Mouse (Mus musculus): ENCODE results near the gene Sema3a. TPM values are rescaled to one million over a fixed set of nuclear protein-coding genes. Genes with fewer than 3 reads are reported as not detected.

Gene Sema3a
- polyA plus RNA-seq, 1 experiment from 2014 or later: 43.4 TPM

GRCm38 (mm10) chr5:13379223-13379622 lies 254.0 kb downstream of the Sema3a start:
- Histone ChIP-seq H3K4me1 (ENCODE audit: control insufficient read depth, insufficient read depth, low read length) (no peaks in the 10 kb centered on the region), H3K27me3 (ENCODE audit: control insufficient read depth, insufficient read depth, low read length) (no peaks in the 10 kb centered on the region), H3K36me3 (ENCODE audit: control insufficient read depth, insufficient read depth, low read length) (no peaks in the 10 kb centered on the region), H3K9me3 (ENCODE audit: control insufficient read depth, low read length) (no peaks in the 10 kb centered on the region), H3K9ac (ENCODE audit: low read length) (no peak overlapping the region), H3K4me2 (ENCODE audit: low read depth, severe bottlenecking) (no peak overlapping the region), H3K27ac (replicated peaks; ENCODE audit: low read depth, low read length) (no peak overlapping the region), H3K4me3 (ENCODE audit: low read depth, low read length) (no peak overlapping the region)
- DNase-seq (ENCODE audit: low spot score) (no peak), ATAC-seq (ENCODE audit: insufficient number of reproducible peaks, low FRiP score, low TSS enrichment, low read depth) (no peak)
- 88% methylated on average over 4 of the region's 4 CpGs for WGBS

GRCm38 (mm10) chr5:13384047-13384446 lies 258.8 kb downstream of the Sema3a start:
- WGBS: 78% methylated on average over 4 of the region's 4 CpGs
- no peak overlapping the region for H3K4me2 ChIP-seq (ENCODE audit: low read depth, severe bottlenecking)
- no peaks in the 10 kb centered on the region for H3K36me3 ChIP-seq (ENCODE audit: control insufficient read depth, insufficient read depth, low read length)

GRCm38 (mm10) chr5:13384714-13385113 lies 259.5 kb downstream of the Sema3a start:
- 70% methylated on average over 4 of the region's 4 CpGs for WGBS
- H3K4me1 ChIP-seq (ENCODE audit: control insufficient read depth, insufficient read depth, low read length): no peaks in the 10 kb centered on the region
- no peak overlapping the region for H3K9ac ChIP-seq (ENCODE audit: low read length)
- no peaks in the 10 kb centered on the region for H3K36me3 ChIP-seq (ENCODE audit: control insufficient read depth, insufficient read depth, low read length)
- H3K9me3 ChIP-seq (ENCODE audit: control insufficient read depth, low read length): no peaks in the 10 kb centered on the region
- DNase-seq (ENCODE audit: low spot score): no peak
- no peaks in the 10 kb centered on the region for H3K27me3 ChIP-seq (ENCODE audit: control insufficient read depth, insufficient read depth, low read length)
- no peak overlapping the region for H3K27ac ChIP-seq (replicated peaks; ENCODE audit: low read depth, low read length)
- ATAC-seq (ENCODE audit: insufficient number of reproducible peaks, low FRiP score, low TSS enrichment, low read depth): no peak
- H3K4me2 ChIP-seq (ENCODE audit: low read depth, severe bottlenecking): no peak overlapping the region
- H3K4me3 ChIP-seq (ENCODE audit: low read depth, low read length): no peak overlapping the region

More at GRCm38 (mm10) chr5:13384047-13384446, 258.8 kb downstream of the Sema3a start:
- H3K4me1 ChIP-seq (ENCODE audit: control insufficient read depth, insufficient read depth, low read length): no peaks in the 10 kb centered on the region
- H3K9ac ChIP-seq (ENCODE audit: low read length): no peak overlapping the region
- H3K27ac ChIP-seq (replicated peaks; ENCODE audit: low read depth, low read length): no peak overlapping the region
- no peaks in the 10 kb centered on the region for H3K27me3 ChIP-seq (ENCODE audit: control insufficient read depth, insufficient read depth, low read length)
- no peak for DNase-seq (ENCODE audit: low spot score)
- no peaks in the 10 kb centered on the region for H3K9me3 ChIP-seq (ENCODE audit: control insufficient read depth, low read length)
- no peak overlapping the region for H3K4me3 ChIP-seq (ENCODE audit: low read depth, low read length)
- no peak for ATAC-seq (ENCODE audit: insufficient number of reproducible peaks, low FRiP score, low TSS enrichment, low read depth)

GRCm38 (mm10) chr5:13386603-13387002 lies 261.4 kb downstream of the Sema3a start:
- no peak for ATAC-seq (ENCODE audit: insufficient number of reproducible peaks, low FRiP score, low TSS enrichment, low read depth)
- Histone ChIP-seq H3K27me3 (ENCODE audit: control insufficient read depth, insufficient read depth, low read length) (no peaks in the 10 kb centered on the region), H3K9me3 (ENCODE audit: control insufficient read depth, low read length) (no peaks in the 10 kb centered on the region), H3K36me3 (ENCODE audit: control insufficient read depth, insufficient read depth, low read length) (no peaks in the 10 kb centered on the region), H3K4me2 (ENCODE audit: low read depth, severe bottlenecking) (no peak overlapping the region), H3K4me3 (ENCODE audit: low read depth, low read length) (no peak overlapping the region), H3K27ac (replicated peaks; ENCODE audit: low read depth, low read length) (no peak overlapping the region), H3K9ac (ENCODE audit: low read length) (no peak overlapping the region), H3K4me1 (ENCODE audit: control insufficient read depth, insufficient read depth, low read length) (no peaks in the 10 kb centered on the region)
- 92% methylated on average over 3 of the region's 3 CpGs for WGBS
- DNase-seq (ENCODE audit: low spot score): no peak

- Histone ChIP-seq H3K4me2 (ENCODE audit: low read depth, severe bottlenecking) (no peak overlapping the region), H3K36me3 (ENCODE audit: control insufficient read depth, insufficient read depth, low read length) (no peaks in the 10 kb centered on the region), H3K27ac (replicated peaks; ENCODE audit: low read depth, low read length) (no peak overlapping the region), H3K27me3 (ENCODE audit: control insufficient read depth, insufficient read depth, low read length) (no peaks in the 10 kb centered on the region), H3K4me1 (ENCODE audit: control insufficient read depth, insufficient read depth, low read length) (no peaks in the 10 kb centered on the region), H3K4me3 (ENCODE audit: low read depth, low read length) (no peak overlapping the region), H3K9ac (ENCODE audit: low read length) (no peak overlapping the region), H3K9me3 (ENCODE audit: control insufficient read depth, low read length) (no peaks in the 10 kb centered on the region)
- ATAC-seq (ENCODE audit: insufficient number of reproducible peaks, low FRiP score, low TSS enrichment, low read depth) (no peak), DNase-seq (ENCODE audit: low spot score) (no peak)
- WGBS: 85% methylated on average over 3 of the region's 3 CpGs
These were observed 262.5 kb downstream of the Sema3a start for GRCm38 (mm10) chr5:13387679-13388078.

GRCm38 (mm10) chr5:13389995-13390394 lies 264.8 kb downstream of the Sema3a start:
- H3K4me1 ChIP-seq (ENCODE audit: control insufficient read depth, insufficient read depth, low read length): no peaks in the 10 kb centered on the region
- ATAC-seq (ENCODE audit: insufficient number of reproducible peaks, low FRiP score, low TSS enrichment, low read depth): no peak

GRCm38 (mm10) chr5:13405432-13405831 lies 280.2 kb downstream of the Sema3a start:
- no peak overlapping the region for H3K4me2 ChIP-seq (ENCODE audit: low read depth, severe bottlenecking)
- no peak overlapping the region for H3K27ac ChIP-seq (replicated peaks; ENCODE audit: low read depth, low read length)
- 19% methylated on average over 1 of the region's 1 CpGs for WGBS
- H3K4me1 ChIP-seq (ENCODE audit: control insufficient read depth, insufficient read depth, low read length): no peaks in the 10 kb centered on the region
- no peak overlapping the region for H3K4me3 ChIP-seq (ENCODE audit: low read depth, low read length)
- no peak overlapping the region for H3K9ac ChIP-seq (ENCODE audit: low read length)
- DNase-seq (ENCODE audit: low spot score) (no peak), ATAC-seq (ENCODE audit: insufficient number of reproducible peaks, low FRiP score, low TSS enrichment, low read depth) (no peak)
- H3K9me3 ChIP-seq (ENCODE audit: control insufficient read depth, low read length): no peaks in the 10 kb centered on the region
- H3K36me3 ChIP-seq (ENCODE audit: control insufficient read depth, insufficient read depth, low read length): no peaks in the 10 kb centered on the region
- H3K27me3 ChIP-seq (ENCODE audit: control insufficient read depth, insufficient read depth, low read length): no peaks in the 10 kb centered on the region

More at GRCm38 (mm10) chr5:13389995-13390394, 264.8 kb downstream of the Sema3a start:
- no peak for DNase-seq (ENCODE audit: low spot score)
- no peaks in the 10 kb centered on the region for H3K9me3 ChIP-seq (ENCODE audit: control insufficient read depth, low read length)
- 76% methylated on average over 3 of the region's 3 CpGs for WGBS
- H3K9ac ChIP-seq (ENCODE audit: low read length): no peak overlapping the region
- H3K27ac ChIP-seq (replicated peaks; ENCODE audit: low read depth, low read length): no peak overlapping the region
- H3K4me2 ChIP-seq (ENCODE audit: low read depth, severe bottlenecking): no peak overlapping the region
- H3K27me3 ChIP-seq (ENCODE audit: control insufficient read depth, insufficient read depth, low read length): no peaks in the 10 kb centered on the region
- no peak overlapping the region for H3K4me3 ChIP-seq (ENCODE audit: low read depth, low read length)
- no peaks in the 10 kb centered on the region for H3K36me3 ChIP-seq (ENCODE audit: control insufficient read depth, insufficient read depth, low read length)

GRCm38 (mm10) chr5:13406131-13406530 lies 280.9 kb downstream of the Sema3a start:
- Histone ChIP-seq H3K4me3 (ENCODE audit: low read depth, low read length) (no peak overlapping the region), H3K4me2 (ENCODE audit: low read depth, severe bottlenecking) (no peak overlapping the region), H3K9ac (ENCODE audit: low read length) (no peak overlapping the region), H3K4me1 (ENCODE audit: control insufficient read depth, insufficient read depth, low read length) (no peaks in the 10 kb centered on the region), H3K27me3 (ENCODE audit: control insufficient read depth, insufficient read depth, low read length) (no peaks in the 10 kb centered on the region), H3K9me3 (ENCODE audit: control insufficient read depth, low read length) (no peaks in the 10 kb centered on the region), H3K36me3 (ENCODE audit: control insufficient read depth, insufficient read depth, low read length) (no peaks in the 10 kb centered on the region), H3K27ac (replicated peaks; ENCODE audit: low read depth, low read length) (no peak overlapping the region)
- WGBS: 94% methylated on average over 2 of the region's 2 CpGs
- DNase-seq (ENCODE audit: low spot score) (no peak), ATAC-seq (ENCODE audit: insufficient number of reproducible peaks, low FRiP score, low TSS enrichment, low read depth) (no peak)

GRCm38 (mm10) chr5:13411920-13412319 lies 286.7 kb downstream of the Sema3a start:
- no peak overlapping the region for H3K4me2 ChIP-seq (ENCODE audit: low read depth, severe bottlenecking)
- no peak overlapping the region for H3K4me3 ChIP-seq (ENCODE audit: low read depth, low read length)
- no peaks in the 10 kb centered on the region for H3K27me3 ChIP-seq (ENCODE audit: control insufficient read depth, insufficient read depth, low read length)
- H3K27ac ChIP-seq (replicated peaks; ENCODE audit: low read depth, low read length): no peak overlapping the region
- no peak for ATAC-seq (ENCODE audit: insufficient number of reproducible peaks, low FRiP score, low TSS enrichment, low read depth)
- no peaks in the 10 kb centered on the region for H3K36me3 ChIP-seq (ENCODE audit: control insufficient read depth, insufficient read depth, low read length)
- no peak for DNase-seq (ENCODE audit: low spot score)
- no peaks in the 10 kb centered on the region for H3K9me3 ChIP-seq (ENCODE audit: control insufficient read depth, low read length)
- WGBS: 69% methylated on average over 2 of the region's 2 CpGs
- H3K4me1 ChIP-seq (ENCODE audit: control insufficient read depth, insufficient read depth, low read length): no peaks in the 10 kb centered on the region
- no peak overlapping the region for H3K9ac ChIP-seq (ENCODE audit: low read length)

Measured in limb, embryonic 11.5 days (tissue).